Mouse (Mus musculus): ENCODE data around the gene Plrg1.

DNA sequence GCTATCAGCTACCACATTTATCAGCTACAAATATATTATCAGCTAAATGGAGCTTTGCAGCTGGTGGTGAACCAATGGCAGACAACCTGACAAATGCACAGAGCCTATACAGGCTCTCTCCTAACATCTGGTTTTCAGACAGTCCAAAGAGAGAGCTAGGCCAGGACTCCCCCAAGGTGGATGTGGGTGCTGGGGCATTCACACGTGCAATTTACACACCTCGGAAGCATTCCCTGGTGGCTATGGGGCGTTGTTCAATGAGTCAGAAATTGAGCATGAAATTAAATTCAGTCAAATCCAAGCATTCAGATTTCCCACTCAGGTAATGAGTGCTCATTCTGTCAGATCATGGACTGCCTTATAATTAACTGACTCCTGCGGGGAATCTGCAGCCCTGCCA lies 43.8 kb upstream of the Plrg1 start:
- TF ChIP-seq REST (IDR thresholded peaks at IDR 0.05; ENCODE audit: insufficient read depth, insufficient read length), result no peak
- TF ChIP-seq SRF (IDR thresholded peaks at IDR 0.05; ENCODE audit: control insufficient read depth, insufficient read length, low read depth), result no peak
- TF ChIP-seq MYOD1 (IDR thresholded peaks at IDR 0.05; ENCODE audit: control insufficient read depth in 1 of 3, insufficient read length in 2 of 3, low read depth in 2 of 3), result no peak
- no peak for TF ChIP-seq MAX (IDR thresholded peaks at IDR 0.05; ENCODE audit: low read depth)
- no peak for TF ChIP-seq USF1 (IDR thresholded peaks at IDR 0.05; ENCODE audit: low read depth)
- TF ChIP-seq POLR2A (IDR thresholded peaks at IDR 0.05; ENCODE audit: insufficient read length, low read depth), result no peak
- no peak for TF ChIP-seq E2F4 (IDR thresholded peaks at IDR 0.05; ENCODE audit: insufficient read depth)
- no peak for TF ChIP-seq POLR2AphosphoS2 (IDR thresholded peaks at IDR 0.05; ENCODE audit: insufficient read length, low read depth)
- TF ChIP-seq TCF12 (IDR thresholded peaks at IDR 0.05; ENCODE audit: insufficient read depth, poor library complexity, severe bottlenecking), result no peak
- TF ChIP-seq MYOG (IDR thresholded peaks at IDR 0.05; ENCODE audit: control insufficient read depth in 1 of 3, insufficient read depth in 1 of 3, insufficient read length in 2 of 3, low read depth in 2 of 3), result no peak
- no peak for TF ChIP-seq TCF3 (IDR thresholded peaks at IDR 0.05; ENCODE audit: insufficient read length, low read depth)
- TF ChIP-seq CEBPB (IDR thresholded peaks at IDR 0.05; ENCODE audit: insufficient read depth, poor library complexity, severe bottlenecking), result no peak
